Mouse (Mus musculus) large intestine, adult 2 months (tissue): ENCODE results near the gene Pafah1b3. TPM values are rescaled to one million over a fixed set of nuclear protein-coding genes. Genes with fewer than 3 reads are reported as not detected.

Experiments used
- DNase-seq: peaks from one replicate; pipeline ENCODE4 v3.0.0-alpha.2; 2012; ENCODE audit warnings: low read depth, low spot score
- WGBS: fragments of 180-500 bp; shearing (Covaris S2); methylation state at CpG from one replicate; pipeline ENCODE4 v1.1.7; 2018; 5-methylcytosine and 5-hydroxymethylcytosine counted together
- polyA plus RNA-seq: library from polyadenylated mRNA; depleted of rRNA; stranded (reverse); fragments of >200 nt; gene quantifications from 2 replicates; pipeline ENCODE4 v1.2.3, GENCODE M21; 2012

The Pafah1b3 gene
- polyA plus RNA-seq, 1 experiment: 173 TPM

DNA sequence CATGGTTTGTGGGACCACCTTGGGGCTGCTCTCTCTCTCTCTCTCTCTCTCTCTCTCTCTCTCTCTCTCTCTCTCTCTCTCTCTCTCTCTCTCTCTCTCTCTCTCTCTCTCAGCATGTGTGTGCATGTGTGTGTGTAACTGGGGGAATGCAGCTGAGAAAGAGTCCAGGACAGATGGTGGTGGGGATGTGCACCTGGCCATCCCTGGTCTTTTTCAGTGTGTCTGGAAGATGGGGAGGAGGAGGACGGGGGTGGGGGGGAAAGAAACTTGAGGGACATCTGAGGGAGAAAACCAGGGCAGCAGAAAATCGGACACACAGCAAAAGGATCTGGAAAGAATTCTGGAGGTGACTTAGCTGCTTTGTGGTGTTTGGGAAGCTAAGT, 8.8 kb upstream of the Pafah1b3 start:
- WGBS: 27% methylated on average over 2 of the region's 2 CpGs
- no peak for DNase-seq

DNA sequence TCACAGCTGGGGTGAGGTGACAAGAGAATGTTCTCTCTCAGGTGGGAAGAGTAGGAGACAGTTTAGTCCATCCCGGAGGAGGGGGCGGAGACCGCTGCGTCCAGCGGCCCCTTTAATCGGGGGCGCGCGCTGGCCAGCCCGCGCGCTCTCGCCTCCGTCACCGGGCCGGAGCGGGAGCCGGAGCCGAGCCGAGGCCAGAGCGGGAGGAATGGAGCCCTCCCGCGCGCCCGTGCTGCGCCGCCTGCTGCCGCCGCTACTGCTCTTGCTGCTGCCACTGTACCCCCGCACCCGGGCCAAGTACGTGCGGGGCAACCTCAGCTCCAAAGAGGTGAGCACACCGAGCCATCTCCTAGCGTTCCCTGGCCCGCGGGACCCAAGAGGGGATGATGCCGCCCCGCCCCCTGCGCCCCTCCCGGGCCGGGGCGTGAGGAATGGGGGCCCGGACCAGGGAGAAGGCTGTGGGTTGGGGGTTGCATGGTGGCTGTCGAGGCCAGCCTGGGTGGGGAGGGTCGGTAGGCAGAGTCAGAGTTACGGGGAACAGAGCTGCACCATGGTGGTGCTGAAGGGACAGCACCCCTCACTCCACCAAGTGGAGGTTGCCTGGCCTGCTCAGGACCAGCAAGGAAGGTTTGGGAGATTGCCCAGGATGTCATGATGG, 8.3 kb upstream of the Pafah1b3 start, which contains the start of gene Tmem145:
Gene Tmem145, plus strand, starts transcription at position 151 of the 658 bp plus-strand sequence.
- under 1% methylated on average over 47 of the region's 47 CpGs for WGBS
- DNase-seq: no peak

DNA sequence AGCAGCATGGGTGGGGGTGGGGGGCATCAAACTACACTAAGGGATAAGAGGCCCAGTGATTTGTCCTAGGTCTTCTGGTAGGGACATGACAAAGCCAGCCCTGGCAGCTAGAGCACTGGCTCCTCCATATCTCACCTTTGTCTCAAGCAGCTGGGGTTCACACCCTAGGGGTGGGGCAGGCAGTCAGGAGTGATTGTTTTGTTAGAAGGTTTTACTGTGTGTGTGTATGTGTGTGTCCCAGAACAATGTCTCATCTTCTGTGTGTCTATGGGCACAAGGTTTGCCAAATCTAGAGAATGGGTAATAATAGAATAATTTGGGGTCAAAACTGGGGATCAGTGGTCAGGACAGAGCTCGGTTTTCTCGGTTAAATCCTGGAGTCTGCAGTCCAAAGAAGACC, 7.7 kb upstream of the Pafah1b3 start:
- DNase-seq: no peak
- 0% methylated on average over 2 of the region's 2 CpGs for WGBS

DNA sequence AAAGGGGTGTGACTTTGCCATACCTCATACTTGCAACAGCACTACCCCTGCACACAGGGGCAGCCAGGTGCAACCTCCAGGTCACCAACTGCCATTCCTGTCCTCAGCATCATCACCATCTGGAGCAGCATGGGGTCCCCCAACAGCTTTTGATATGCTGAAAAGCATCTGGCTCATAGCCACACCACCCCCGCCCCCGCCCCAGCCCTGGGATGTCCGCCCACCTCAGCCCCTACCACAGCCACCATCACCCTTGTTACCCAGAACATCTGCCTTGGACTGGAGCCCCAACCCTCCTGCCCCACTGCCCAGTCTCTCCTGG, 5.9 kb upstream of the Pafah1b3 start:
- WGBS: 71% methylated on average over 3 of the region's 3 CpGs

DNA sequence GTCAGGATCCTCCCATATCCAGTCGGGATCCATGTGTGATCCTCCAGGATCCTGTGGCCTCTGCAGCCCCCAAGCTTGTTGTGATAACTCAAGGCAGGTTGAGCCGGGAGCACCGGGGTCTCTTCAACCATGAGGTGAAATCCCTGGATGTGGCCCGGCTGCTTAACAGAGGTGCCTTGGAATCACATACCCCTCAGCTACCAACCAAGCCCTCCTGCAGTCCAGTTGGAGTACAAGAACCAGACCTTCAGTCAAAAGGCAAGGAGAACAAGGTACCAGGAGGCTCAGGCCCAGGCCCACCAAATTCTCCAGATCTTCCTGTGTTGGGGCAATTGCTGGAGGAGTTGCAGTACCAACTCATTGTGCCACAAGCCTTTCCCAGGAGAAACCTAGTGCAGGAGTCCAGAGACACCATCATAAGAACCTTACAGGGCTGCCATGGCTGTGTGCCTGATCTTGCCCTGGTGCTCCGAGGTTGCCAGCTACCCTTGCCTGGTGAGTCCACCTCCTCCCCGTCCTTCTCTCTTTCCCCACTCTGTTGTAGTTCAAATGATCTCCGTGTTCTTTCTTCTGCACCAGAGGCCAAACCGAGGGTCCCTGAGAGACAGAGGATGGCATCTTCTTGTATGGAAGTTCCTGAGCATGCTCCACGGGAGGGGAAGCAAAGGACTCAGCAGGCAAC, 5.4 kb upstream of the Pafah1b3 start:
- WGBS: 66% methylated on average over 9 of the region's 9 CpGs
- no peak for DNase-seq

More for the DNA sequence above, 5.9 kb upstream of the Pafah1b3 start:
- no peak for DNase-seq

DNA sequence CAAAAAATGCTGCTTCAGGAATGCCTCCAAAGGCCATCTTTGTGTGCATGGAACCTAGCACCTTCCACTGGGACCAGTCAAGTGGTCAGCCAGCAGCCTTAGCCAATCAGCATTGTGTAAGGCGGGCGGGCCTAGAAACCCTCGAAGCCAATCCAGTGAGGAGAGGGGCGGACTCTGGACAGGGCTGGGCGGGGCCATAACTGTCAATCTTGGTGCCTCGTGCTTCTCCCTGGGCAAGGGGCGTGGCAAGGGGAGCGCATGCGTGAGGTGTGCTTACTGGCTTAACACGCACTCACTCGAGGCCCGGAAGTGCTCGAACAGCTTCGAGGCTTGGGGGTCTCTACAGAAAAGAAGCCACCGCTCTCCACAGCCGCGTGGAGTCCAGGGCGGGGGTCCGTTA, 3.3 kb upstream of the Pafah1b3 start, which contains the start of gene Prr19:
Gene Prr19, plus strand, starts transcription at position 349 of the 400 bp plus-strand sequence.
- 65% methylated on average over 19 of the region's 19 CpGs for WGBS
- no peak for DNase-seq

DNA sequence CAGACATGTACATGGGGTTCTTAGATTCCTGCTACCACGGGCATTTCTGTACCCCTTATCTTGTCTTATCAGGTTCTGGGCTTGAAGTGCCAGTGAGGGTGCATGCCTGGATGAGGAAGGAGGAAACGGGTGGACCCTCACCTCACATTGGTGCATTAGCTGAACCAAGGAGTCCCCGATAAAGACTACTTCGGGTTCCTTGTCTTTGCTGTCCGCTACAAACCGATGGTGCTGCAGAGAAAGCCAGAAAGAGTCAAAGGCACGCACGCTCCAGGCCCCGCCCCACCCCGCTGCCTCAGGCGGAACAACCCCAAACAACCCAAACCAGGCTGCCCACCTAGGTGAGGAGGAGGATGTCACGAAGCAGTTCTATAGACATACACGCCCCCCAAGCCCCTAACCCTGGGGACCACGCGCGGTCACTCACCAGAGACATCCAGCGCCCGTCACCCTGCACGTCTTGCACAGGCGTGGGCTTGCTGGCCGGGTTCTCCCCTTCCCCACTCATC, 787 bp downstream of the Pafah1b3 start:
- 2% methylated on average over 21 of the region's 21 CpGs for WGBS
- DNase-seq: no peak

DNA sequence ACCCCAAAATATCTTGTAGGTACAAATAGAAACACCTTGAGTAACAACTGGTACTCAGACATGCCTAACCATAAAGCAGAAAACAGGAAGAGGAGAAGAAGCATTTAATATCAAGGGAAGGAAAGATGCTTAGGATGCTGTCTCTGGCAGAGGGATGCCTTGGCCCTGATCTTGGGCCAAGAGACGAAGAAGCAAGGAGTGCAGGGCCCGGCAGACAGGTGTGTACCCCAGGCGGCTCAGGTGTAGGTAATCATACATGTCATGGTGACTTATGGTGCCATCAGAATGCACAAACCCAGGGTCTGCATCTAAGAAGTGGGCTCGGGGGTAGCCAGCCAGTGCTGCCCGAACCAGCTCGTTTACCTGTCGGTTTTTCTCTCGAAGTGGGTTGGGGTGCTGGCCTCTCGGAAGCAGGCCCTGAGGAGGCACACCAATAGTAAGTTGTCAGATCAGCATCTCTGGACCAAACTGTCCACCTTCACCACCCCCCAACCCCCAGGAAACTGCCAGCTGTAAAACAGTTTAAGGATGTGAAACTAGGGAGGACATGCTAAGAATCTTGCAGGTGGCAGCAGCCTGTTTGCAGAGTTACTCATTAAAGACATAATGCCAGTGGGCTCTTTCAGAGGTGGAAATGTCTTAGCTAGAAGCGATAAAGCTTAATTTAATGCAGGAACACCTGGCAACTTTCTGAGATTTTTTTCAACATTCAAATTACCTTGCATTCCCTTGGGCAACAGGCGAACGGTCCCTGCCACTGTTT, 2.6 kb downstream of the Pafah1b3 start:
- 81% methylated on average over 12 of the region's 12 CpGs for WGBS
- DNase-seq: no peak

DNA sequence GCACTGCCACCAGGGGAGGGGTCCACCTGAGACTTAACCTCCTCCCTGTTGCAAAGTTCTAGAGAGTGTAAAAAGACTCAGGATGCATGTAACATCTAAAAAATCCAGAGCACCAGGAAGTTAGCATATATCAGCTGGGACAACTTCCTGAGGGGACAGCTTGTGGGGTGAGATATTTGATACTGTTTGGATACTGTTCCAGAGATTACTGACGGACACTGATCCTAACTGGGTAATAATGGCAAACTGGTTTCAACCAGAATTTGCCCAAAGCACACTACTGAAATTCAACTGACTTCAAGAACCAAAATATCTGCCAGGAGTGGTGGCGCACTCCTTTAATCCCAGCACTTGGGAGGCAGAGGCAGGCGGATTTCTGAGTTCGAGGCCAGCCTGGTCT, 3.3 kb downstream of the Pafah1b3 start:
- DNase-seq: no peak
- 85% methylated on average over 4 of the region's 4 CpGs for WGBS

DNA sequence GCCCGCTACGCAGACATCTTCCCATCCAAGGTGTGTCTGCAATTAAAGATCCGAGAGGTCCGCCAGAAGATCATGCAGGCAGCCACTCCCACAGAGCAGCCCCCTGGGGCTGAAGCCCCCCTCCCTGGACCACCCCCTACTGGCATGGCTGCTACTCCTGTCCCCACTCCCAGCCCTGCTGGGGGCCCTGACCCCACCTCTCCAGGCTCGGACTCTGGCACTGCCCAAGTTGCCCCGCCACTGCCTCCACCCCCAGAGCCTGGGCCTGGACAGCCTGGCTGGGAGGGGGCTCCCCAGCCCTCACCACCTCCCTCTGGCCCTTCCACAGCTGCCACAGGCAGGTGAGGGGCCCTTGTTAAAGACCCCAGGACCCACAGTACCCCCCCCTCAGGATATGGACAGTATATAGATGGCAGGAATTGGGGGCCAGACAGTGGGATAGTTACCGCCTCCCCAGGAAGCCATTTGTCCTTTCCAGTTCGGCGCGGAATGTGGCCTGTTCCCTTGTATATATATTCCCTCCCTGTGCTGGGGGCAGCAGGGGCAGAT, 4.5 kb downstream of the Pafah1b3 start:
- no peak for DNase-seq
- WGBS: 81% methylated on average over 10 of the region's 10 CpGs

DNA sequence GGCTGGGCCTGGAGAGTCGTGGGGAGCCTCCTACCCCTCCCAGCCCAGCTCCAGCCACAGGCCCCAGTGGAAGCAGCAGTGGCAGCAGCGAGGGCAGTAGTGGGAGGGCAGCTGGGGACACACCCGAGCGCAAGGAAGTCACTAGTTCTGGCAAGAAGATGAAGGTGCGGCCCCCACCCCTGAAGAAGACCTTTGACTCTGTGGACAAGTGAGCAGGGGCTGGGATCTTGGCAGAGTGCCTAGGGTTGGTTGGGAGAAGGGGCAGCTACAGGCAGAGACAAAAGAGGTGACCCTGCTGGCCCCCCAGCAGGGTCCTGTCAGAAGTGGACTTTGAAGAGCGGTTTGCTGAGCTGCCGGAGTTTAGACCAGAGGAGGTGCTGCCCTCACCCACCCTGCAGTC, 5.7 kb downstream of the Pafah1b3 start:
- 46% methylated on average over 7 of the region's 7 CpGs for WGBS
- DNase-seq: no peak

DNA sequence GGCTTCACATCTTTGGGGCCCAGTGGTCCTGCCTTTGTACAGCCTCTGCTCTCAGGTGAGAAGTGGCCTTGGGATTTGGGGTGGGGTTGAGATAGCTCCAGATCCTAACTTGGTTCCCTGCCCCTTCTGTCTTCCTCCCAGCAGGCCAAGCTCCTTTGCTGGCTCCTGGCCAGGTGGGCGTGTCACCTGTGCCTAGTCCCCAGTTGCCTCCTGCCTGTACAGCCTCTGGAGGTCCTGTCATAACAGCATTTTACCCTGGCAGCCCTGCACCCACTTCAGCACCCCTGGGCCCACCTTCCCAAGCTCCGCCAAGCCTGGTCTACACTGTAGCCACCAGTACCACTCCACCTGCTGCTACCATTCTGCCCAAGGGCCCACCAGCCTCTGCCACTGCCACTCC, 6.9 kb downstream of the Pafah1b3 start:
- WGBS: 56% methylated on average over 2 of the region's 2 CpGs
- DNase-seq: no peak

DNA sequence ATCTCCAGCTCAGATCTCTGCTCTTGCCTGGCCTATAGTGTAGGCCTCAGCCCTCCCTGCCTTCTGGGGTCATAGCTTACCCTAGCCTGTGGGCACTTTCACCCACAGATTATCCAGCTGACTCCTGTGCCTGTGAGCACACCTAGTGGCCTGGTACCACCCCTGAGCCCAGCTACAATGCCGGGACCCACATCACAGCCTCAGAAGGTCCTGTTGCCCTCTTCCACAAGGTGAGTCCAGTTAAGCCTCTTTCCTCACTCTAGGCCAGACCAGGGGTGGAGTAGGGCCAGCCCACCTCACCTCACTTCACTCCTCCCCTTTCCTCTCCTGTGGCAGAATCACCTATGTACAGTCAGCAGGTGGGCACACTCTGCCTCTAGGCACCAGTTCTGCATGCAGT, 7.3 kb downstream of the Pafah1b3 start:
- no peak for DNase-seq
- WGBS: 91% methylated on average over 1 of the region's 1 CpGs

DNA sequence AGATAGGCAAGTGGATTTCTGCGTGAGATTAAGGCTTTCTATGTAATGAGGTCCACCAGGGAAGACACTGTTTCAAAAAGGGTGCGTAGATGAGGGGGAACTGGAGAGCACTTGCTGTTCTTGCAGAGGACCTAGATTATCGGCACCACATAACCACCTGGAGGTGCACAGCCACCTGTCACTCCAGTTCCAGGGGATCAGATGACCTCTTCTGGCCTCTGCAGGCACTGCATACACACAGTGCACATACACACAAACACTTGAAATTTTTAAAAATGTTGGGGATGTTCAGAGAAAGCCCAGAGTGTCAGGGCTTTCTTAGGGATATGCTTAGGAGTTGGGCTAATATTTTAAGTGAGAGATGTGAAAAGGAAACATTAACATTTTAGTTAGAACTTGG, 7.9 kb downstream of the Pafah1b3 start:
- whole genome bisulfite sequencing: over 99% methylated on average over 3 of the region's 3 CpGs
- DNase-seq: no peak

DNA sequence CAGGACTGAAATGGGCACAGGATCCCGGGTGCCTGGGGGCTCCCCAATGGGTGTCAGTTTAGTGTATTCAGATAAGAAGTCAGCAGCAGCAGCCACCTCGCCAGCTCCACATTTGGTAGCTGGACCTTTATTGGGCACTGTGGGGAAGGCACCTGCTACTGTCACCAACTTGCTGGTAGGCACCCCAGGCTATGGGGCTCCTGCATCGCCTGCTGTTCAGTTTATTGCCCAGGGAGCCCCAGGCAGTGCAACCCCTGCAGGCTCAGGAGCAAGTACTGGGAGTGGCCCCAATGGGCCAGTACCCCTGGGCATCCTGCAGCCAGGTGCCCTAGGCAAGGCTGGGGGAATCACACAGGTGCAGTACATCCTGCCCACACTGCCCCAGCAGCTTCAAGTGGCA, 9.1 kb downstream of the Pafah1b3 start:
- WGBS: 91% methylated on average over 3 of the region's 3 CpGs

DNA sequence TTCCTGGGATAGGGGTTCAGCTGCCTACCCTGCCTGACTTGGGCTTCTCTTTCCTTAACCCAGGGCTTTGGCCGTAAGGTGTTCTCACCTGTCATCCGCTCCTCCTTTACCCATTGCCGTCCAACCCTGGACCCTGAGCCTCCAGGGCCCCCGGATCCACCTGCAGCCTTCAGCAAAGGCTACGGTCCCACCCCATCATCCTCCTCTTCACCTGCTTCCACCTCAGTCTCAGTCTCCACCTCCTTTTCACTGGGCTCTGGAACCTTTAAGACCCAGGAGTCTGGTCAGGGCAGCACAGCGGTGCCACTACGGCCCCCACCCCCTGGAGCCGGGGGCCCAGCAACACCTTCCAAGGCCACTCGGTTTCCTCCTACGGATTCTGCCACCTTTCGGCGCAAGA, 9.8 kb downstream of the Pafah1b3 start:
- WGBS: 91% methylated on average over 12 of the region's 12 CpGs
- no peak for DNase-seq

More for the DNA sequence above, 9.1 kb downstream of the Pafah1b3 start:
- no peak for DNase-seq

DNA sequence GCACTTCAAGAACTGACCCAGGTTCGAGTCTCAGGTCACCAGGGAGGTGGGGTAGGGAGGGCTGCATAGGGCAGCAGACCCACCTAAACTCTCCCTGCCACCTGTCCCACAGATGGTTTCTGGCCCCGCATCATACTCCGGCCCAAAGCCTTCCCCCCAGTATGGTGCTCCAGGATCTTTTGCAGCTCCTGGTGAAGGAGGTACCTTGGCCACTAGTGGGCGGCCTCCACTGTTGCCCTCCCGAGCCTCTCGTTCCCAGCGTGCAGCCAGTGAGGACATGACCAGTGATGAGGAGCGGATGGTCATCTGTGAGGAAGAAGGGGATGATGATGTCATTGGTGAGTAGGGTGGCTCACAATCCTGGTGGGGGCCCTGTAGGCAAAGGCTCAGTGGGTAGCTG, 10.8 kb downstream of the Pafah1b3 start:
- DNase-seq: no peak
- WGBS: 81% methylated on average over 8 of the region's 8 CpGs

DNA sequence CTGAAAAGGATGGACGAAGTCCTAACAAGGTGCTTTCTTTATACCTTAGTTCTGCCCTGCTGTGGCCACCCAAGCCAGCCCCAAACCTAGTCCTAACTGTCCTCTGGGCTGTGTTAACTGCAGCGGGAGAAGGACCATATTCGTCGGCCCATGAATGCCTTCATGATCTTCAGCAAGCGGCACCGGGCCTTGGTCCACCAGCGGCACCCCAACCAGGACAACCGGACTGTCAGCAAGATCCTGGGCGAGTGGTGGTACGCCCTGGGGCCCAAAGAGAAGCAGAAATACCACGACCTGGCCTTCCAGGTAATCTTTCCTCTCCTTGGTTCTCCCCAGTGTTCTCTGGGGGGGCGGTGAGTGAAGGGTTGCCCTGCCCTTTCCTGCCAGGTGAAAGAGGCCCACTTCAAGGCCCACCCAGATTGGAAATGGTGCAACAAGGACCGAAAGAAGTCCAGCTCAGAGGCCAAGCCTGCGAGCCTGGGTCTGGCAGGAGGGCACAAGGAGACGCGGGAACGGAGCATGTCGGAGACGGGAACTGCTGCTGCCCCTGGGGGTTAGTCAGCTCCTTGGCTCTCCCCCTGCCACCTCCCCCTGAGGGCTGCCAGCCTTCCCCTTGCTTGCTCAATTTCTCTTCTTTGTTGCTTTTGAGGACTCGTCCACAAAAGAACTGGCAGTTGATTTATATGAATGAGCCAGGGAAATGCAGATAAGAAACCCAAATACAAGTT, 12.1 kb downstream of the Pafah1b3 start:
- DNase-seq: no peak
- 94% methylated on average over 20 of the region's 20 CpGs for WGBS

DNA sequence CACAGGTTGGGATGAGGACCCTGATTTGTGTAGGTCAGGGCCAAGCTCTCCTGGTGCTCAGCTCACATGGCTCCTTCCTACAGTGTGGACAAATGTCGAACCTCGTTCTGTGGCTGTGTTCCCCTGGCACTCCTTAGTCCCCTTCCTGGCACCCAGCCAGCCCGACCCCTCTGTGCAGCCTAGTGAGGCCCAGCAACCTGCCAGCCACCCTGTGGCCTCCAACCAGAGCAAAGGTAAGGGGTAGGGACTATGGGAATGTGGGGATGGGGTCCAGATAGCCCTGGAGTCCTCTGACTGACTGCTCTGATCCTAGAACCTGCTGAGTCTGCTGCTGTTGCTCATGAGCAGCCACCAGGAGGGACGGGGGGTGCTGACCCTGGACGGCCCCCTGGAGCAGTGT, 13.0 kb downstream of the Pafah1b3 start:
- no peak for DNase-seq
- 64% methylated on average over 5 of the region's 5 CpGs for WGBS

DNA sequence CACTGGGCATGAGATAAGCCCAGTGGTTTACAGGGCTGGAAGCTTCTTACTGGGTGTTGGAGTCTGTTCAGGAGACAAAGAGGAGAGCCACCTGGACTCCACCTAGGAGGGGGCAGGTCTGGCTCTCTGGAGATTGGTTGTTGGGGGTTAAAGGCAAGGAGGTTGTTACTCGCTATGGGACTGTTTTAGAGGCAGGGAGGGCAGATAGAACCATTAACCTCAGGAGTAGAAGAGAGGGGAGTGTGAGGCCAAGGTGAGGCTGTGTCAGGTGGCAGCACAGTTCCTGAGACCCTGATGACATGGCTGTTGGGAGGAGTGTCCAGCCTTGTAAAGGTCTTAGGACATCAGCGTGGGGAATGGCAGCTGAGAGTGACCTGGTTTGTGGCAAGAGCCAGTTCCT, 13.6 kb downstream of the Pafah1b3 start:
- DNase-seq: no peak
- 52% methylated on average over 2 of the region's 2 CpGs for WGBS
